Mouse (Mus musculus) CD4-positive, CD25-positive, alpha-beta regulatory T cell, adult 4 months (primary cell): ENCODE measurements around the gene N4bp1. TPM values are rescaled to one million over a fixed set of nuclear protein-coding genes. Genes with fewer than 3 reads are reported as not detected.

Experiments used
- ATAC-seq: one replicate; pipeline ENCODE4 v1.8.0; 2017
- polyA plus RNA-seq, 2 experiments: library from polyadenylated mRNA; unstranded; fragments of 100-300 nt; shearing (Covaris generic); gene quantifications; one replicate each; pipeline ENCODE4 v1.2.1; 2017

The N4bp1 gene
- polyA plus RNA-seq, 2 experiments from 2014 or later = 10.8 to 11.9 TPM

DNA sequence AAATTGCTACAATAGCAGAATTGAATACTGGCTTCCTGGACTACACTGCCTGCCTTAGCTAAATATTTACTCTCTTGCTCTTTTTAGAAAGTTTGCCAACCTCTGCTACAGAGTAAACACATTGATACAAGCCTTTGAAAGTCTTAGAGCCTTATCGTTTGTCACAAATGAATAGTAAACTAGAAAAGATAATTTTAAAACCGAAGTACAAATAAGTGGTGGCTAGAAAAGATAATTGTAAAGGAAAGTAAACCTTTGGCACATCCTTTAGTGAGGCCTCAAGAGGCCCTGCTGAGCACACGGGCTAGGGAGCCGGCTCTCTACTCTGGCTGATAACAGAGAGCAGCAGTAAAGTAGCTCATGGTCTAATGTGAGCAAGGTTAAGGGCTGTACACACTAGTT lies 126.0 kb downstream of the N4bp1 start:
- no peak for ATAC-seq

DNA sequence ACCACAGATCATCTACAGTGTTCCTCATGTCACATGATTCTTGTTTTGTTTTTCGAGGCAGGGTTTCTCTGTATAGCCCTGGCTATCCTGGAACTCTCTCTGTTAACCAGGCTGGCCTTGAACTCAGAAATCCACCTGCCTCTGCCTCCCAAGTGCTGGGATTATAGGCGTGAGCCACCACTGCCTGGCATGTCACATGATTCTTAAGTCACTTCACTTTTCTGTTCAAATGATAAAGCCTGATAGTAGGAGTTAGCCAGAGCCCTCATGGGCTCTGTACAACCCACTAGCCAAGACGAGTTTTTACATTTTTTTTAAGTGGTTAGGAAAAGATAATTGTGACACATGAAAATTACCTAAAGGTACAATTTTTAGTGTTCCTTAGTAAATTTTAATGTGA lies 126.4 kb downstream of the N4bp1 start:
- ATAC-seq = no peak

Other genes starting within 250 kb of the N4bp1 start
- not detected for gene Gm10638, start 139.6 kb downstream of the N4bp1 start, polyA plus RNA-seq
- gene Siah1a, start 139.3 kb downstream of the N4bp1 start, polyA plus RNA-seq = 1 to 10 TPM; 4.8 to 7.9 TPM